Mouse (Mus musculus) heart, adult 10 weeks (tissue): ENCODE results near the gene Cfap126. TPM values are rescaled to one million over a fixed set of nuclear protein-coding genes. Genes with fewer than 3 reads are reported as not detected.

ENCODE experiments used
- polyA plus RNA-seq: library from polyadenylated mRNA; stranded (reverse); fragments of 350-450 nt; fragmentation: Illumina TruSeq; extraction: RNeasy Lipid Tissue Mini Kit (QIAGEN cat#74804); gene quantifications from one replicate; pipeline ENCODE4 v1.2.3, GENCODE M21; 2014; ENCODE audit warnings: low read depth, low replicate concordance

The Cfap126 gene
- 1.6 TPM for polyA plus RNA-seq

GRCm38 (mm10) chr1:171113873-171114299 lies at the start of gene Cfap126:
Gene Cfap126, plus strand, starts transcription at chr1:171113918.

GRCm38 (mm10) chr1:171064491-171065242 lies 49.1 kb upstream of the Cfap126 start, which contains the start of gene Fcgr3:
Gene Fcgr3, minus strand, starts transcription at chr1:171064935.

GRCm38 (mm10) chr1:171149974-171150760 lies 36.4 kb downstream of the Cfap126 start, which contains the start of the genes Sdhc and Mpz:
Gene Sdhc, minus strand, starts transcription at chr1:171150603.
Gene Mpz, plus strand, starts transcription at chr1:171150711.

Other genes starting within 250 kb of the Cfap126 start
- 48.1 TPM for gene Atf6, start 246.1 kb upstream of the Cfap126 start, polyA plus RNA-seq
- gene Gm26620, start 228.9 kb upstream of the Cfap126 start, polyA plus RNA-seq, result 1.0 TPM
- 12.5 TPM for gene Dusp12, start 228.4 kb upstream of the Cfap126 start, polyA plus RNA-seq
- gene Fcrlb, start 201.0 kb upstream of the Cfap126 start, polyA plus RNA-seq, result not detected
- not detected for gene Fcrla, start 186.3 kb upstream of the Cfap126 start, polyA plus RNA-seq
- gene Fcgr2b, start 137.4 kb upstream of the Cfap126 start, polyA plus RNA-seq, result 13.1 TPM
- 0.86 TPM for gene Fcgr4, start 95.0 kb upstream of the Cfap126 start, polyA plus RNA-seq
- gene Fcgr3, start 49.0 kb upstream of the Cfap126 start, polyA plus RNA-seq, result 18.7 TPM
- gene Sdhc, start 36.7 kb downstream of the Cfap126 start, polyA plus RNA-seq, result 513 TPM
- 1.1 TPM for gene Mpz, start 36.8 kb downstream of the Cfap126 start, polyA plus RNA-seq
- gene Pcp4l1, start 82.3 kb downstream of the Cfap126 start, polyA plus RNA-seq, result 383 TPM
- 0.16 TPM for gene Nr1i3, start 100.1 kb downstream of the Cfap126 start, polyA plus RNA-seq
- gene Tomm40l, start 108.6 kb downstream of the Cfap126 start, polyA plus RNA-seq, result 90.3 TPM
- 18.8 TPM for gene Apoa2, start 111.1 kb downstream of the Cfap126 start, polyA plus RNA-seq
- 22.5 TPM for gene Fcer1g, start 120.4 kb downstream of the Cfap126 start, polyA plus RNA-seq
- gene Adamts4, start 136.5 kb downstream of the Cfap126 start, polyA plus RNA-seq, result 0.86 TPM
- gene Ndufs2, start 137.5 kb downstream of the Cfap126 start, polyA plus RNA-seq, result 1,308 TPM
- gene B4galt3, start 156.4 kb downstream of the Cfap126 start, polyA plus RNA-seq, result 19.0 TPM
- gene Ppox, start 167.3 kb downstream of the Cfap126 start, polyA plus RNA-seq, result 28.1 TPM
- 27.0 TPM for gene Usp21, start 174.1 kb downstream of the Cfap126 start, polyA plus RNA-seq
- gene Ufc1, start 181.1 kb downstream of the Cfap126 start, polyA plus RNA-seq, result 94.8 TPM
- 29.9 TPM for gene Dedd, start 215.2 kb downstream of the Cfap126 start, polyA plus RNA-seq
- gene Nit1, start 231.7 kb downstream of the Cfap126 start, polyA plus RNA-seq, result 45.2 TPM
- 90.2 TPM for gene Pfdn2, start 231.8 kb downstream of the Cfap126 start, polyA plus RNA-seq
- gene Klhdc9, start 246.9 kb downstream of the Cfap126 start, polyA plus RNA-seq, result not detected